Mouse (Mus musculus) lung, postnatal 25 days (tissue): ENCODE measurements around the gene Ccr6.

Experiments used
- DNase-seq: peaks from one replicate; pipeline ENCODE4 v3.0.0; 2022; ENCODE audit warnings: low spot score

Gene Ccr6

DNA sequence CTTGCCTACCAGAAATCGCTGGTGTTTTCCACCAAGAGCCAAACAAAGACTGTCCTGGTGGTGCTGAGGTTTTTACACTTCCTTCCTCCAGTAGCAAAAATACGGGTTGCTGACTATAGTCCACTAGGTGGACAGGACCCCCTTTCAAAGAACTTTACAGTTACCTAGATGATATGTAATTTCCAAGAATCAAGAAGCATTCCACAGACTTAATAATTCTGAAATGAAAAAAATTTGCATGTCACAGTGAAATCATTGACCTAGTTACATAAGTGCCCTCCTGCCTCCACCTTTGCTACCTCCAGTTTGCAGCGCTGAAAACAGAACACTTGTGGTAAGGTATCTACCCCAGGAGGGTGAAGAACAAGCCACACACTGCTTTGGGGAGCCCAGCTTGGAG, at the start of gene Ccr6:
Gene Ccr6 (plus strand): TSS at position 301 of the 400 bp plus-strand sequence.
- DNase-seq = no peak

- no peak for DNase-seq
These were observed 42.2 kb upstream of the Ccr6 start for GRCm38 (mm10) chr17:8193678-8194077.

- peak; percentile 14 for DNase-seq
These were observed 40.0 kb upstream of the Ccr6 start for GRCm38 (mm10) chr17:8195685-8196376.

DNA sequence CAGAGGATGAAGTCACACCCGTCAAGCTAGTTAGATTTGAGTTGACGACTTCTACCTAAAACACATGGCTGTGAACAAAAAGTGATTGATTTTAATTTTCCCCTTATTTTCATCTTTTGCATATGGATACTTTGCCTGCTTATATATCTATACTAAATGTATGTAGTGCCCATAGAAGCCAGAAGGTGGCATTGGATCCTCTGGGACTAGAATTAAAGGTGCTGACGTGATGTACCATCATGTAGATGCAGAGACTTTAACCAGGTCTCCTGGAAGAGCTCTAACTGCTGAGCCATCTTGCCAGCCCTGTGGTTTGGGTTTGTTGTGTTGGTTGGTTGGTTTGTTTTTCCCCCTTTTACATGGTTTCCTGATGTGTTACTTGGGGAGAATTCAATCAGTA, 38.2 kb upstream of the Ccr6 start:
- DNase-seq = no peak

DNA sequence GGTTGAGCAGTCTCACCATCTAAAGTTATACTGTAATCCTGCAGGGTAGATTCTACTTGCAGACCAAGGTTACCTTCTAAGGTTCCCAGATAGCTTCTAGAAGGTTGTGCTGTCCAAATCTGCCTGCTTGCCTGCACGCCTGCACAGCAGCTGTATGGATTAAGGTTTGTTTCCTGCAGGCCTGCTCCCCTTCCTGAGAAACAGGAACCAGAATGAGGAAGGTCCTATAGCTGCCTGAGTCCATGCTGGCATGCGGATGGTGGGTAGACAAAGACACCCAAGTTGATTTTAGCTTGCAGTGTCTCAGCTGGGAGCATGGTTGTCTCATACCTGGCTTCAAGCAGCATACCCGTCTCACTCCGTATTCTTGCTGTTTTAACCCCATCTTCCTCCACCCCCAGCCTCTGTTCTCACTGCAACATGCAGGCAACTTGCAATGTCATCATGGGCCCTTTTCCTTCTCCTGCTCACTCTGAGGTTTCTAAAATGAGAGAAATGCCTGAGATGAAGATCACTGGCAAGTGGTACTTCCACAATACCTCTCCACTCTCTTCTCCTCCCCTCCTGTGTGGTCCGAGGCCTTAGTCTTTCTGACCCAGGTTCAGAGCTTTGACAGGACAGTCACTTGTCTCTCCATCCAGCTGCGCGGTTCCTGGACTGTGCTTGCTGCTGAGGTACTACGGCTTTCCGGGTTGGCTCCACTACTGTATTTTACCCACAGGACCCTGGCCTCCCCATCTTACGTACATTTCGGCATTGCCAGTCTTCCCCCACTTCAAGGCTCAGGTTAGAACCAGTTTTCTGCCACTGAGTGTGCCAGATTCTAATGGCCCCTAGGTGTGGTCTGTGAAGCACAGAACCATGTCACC, 36.5 kb upstream of the Ccr6 start:
- DNase-seq = no peak

GRCm38 (mm10) chr17:8199936-8200330, 35.9 kb upstream of the Ccr6 start:
- no peak for DNase-seq

DNA sequence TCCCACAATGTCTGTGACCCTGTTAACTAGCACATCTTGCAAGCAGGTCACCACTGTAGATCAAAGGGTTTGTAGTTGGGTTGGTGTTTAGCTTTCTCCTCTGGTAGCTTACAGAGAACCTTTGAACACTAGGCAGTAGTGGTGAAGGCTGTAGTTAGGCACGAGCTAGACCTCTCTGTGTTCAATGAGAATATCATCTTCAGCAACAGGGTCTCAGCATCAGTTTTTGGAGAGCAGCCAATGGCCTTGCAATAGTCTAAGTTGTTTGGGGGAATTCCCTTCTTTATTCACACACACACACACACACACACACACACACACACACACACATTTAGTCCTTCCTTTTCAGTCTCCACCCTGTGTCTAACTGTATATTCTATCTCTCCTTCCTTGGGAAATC, 32.4 kb upstream of the Ccr6 start:
- no peak for DNase-seq

GRCm38 (mm10) chr17:8205221-8205631, 30.6 kb upstream of the Ccr6 start:
- DNase-seq = peak; percentile 21

GRCm38 (mm10) chr17:8206691-8207090, 29.2 kb upstream of the Ccr6 start:
- no peak for DNase-seq

- no peak for DNase-seq
These were observed 26.1 kb upstream of the Ccr6 start for GRCm38 (mm10) chr17:8209696-8210095.

- DNase-seq = no peak
These were observed 25.7 kb upstream of the Ccr6 start for GRCm38 (mm10) chr17:8210170-8210569.

DNA sequence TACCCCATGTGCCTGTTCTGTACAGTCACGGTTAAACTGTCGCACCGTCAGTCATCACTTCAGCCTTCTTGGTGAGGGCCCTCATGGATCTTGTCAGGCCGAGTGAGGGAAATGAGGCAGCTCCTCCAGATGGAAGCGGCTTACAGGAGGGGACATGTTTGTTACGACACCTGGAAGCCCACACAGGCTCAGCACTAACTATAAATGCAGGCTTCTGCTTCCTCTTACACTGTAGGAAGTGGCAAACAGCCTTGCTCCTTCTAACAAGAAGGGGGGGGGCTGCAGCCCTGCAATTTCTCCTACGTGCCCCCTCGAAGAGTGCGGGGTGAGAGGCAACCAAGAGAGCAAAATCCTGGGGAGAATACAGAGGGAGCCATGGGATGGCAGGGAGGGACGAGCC, 25.2 kb upstream of the Ccr6 start:
- DNase-seq = no peak

GRCm38 (mm10) chr17:8211399-8211798, 24.4 kb upstream of the Ccr6 start:
- DNase-seq = no peak

- DNase-seq = peak; percentile 14
These were observed 21.5 kb upstream of the Ccr6 start for GRCm38 (mm10) chr17:8214369-8214768.

DNA sequence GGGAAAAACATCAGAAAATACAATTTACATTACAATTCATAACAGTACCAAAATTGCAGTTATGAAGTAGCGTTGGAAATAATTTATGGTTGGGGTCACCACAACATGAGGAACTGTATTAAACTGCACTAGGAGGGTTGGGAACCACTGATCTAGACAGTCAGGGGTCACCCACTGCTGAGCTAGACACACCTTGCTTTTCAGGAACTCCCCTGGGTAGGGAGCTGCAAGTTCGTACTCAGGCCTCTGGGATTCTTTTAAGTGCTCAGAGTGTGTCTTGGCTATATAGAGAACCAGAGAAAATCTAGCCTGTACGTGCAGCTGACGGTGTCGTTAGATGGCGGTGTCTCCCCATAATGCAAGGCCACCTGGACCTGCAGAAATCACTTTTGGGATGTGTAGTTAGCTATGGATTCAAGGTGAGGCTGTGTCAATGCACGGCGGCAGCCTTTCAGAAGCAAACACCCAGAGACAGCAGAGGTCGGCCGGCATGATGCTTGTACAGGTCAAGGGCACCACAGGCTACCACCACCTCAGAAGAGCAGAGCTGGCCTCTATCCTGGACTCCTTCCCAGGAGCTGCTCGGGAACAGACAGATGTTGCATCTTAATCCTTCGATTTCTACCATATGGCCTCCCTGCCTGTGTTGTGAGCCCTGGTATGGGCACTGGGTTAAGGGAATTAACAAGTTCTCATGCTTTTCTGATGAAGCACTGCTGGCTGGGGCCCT, 20.7 kb upstream of the Ccr6 start:
- no peak for DNase-seq

DNA sequence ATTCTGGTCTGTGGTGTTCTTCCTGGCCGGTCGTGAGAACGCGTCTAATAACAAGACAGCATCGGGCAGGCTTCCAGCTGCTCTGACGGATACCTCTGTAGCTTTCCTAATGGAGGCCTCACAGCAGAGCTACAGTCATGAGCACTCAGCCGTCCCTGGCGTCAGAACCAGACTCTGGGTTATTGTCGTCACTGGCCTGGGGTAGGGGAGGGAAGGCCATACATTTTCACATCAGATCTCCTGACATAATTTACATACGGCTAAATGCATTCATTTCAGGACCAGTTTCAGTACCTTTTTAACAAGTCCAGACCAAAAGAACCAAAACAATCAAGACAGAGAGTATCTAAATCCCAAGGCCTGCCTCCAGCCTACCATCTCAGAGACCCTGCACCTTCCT, 12.6 kb upstream of the Ccr6 start:
- no peak for DNase-seq

GRCm38 (mm10) chr17:8224072-8224471, 11.8 kb upstream of the Ccr6 start:
- no peak for DNase-seq

- DNase-seq = peak; percentile 27
These were observed 10.7 kb upstream of the Ccr6 start for GRCm38 (mm10) chr17:8225166-8225565.

GRCm38 (mm10) chr17:8225746-8226145, 10.1 kb upstream of the Ccr6 start:
- no peak for DNase-seq

DNA sequence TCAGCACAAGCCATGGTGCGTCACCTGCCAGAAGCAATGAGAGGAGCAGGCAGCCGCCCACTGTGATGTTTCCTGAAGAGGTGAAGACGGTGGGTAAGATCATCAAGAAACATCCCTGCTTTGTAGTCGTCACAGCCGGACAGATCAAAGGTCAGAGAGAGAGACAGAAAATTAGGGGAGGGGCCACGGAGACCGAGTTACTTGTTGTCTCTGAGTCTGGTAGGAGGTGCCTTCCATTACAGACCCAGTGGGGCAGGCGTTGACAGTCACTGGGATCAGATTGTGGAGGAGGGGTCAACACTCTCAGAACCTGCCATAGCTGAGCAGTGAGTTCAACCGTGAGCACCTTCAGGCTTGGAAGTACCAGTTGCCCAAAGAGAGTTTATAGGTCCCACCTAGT, 7.2 kb upstream of the Ccr6 start:
- no peak for DNase-seq

DNA sequence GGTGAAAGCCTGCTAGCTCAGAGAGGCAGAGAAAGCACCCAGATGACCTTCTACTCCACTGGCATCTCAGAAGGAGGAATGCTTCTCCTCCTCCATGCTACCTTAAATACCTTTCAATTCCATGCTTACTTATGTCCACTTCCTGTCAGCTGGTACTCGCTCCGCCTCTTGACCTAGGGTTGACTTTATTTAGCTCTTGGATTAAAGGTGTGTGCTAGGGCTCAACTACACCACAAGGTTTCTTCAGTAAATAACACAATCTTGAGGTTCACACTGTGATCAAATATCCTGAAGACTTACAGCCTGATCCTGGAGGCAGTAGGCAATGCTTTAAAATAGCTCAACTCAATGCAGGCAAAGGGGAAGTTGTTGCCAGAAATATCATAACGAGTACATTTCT, 6.2 kb upstream of the Ccr6 start:
- DNase-seq = no peak

DNA sequence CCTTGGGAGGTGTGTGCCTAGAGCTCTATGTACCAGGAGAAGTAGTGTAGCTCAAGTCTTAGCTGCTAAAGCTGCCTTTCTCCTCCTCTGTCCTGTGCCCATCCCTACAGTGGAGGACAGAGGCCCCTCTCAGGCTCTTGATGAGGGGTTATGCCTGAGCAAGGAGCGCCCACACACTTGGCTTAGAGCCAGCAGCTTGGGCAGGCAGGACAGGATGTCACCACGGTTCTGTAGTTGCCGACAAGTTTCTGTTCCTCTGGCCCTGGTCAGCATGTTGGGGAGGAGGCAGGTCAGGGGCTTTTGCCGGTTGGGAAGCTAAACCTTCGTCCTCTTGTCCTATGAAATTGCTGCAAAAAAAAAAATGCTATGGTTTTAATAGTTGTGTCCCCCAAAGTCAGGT, 3.8 kb upstream of the Ccr6 start:
- peak; percentile 61 for DNase-seq
